Mouse (Mus musculus) right cerebral cortex, adult 2 months (tissue): ENCODE measurements around the gene Ltbp3.
A peak's percentile ranks its signal among the peaks of the same experiment; 100 is the strongest.

Source experiments
- DNase-seq, 2 experiments: peaks; one replicate each; pipeline ENCODE4 v3.0.0; 2021 to 2022; ENCODE audit warnings: low spot score in 2 of 2

The Ltbp3 gene

DNA sequence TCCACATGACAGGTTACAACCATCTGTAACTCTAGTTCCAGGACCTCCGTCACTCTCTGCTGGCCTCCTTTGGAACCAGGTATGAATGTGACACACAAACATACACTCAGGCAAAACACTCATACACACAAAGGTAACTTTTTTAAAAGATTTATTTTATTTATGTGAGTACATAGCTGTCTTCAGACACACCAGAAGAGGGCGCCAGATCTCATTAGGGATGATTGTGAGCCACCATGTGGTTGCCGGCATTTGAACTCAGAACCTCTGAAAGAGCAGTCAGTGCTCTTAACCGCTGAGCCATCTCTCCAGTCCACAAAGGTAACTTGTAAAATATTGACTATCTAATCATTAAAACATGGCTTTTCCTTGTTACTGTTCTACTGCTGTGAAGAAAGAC lies 50.6 kb downstream of the Ltbp3 start:
- DNase-seq = no peak

DNA sequence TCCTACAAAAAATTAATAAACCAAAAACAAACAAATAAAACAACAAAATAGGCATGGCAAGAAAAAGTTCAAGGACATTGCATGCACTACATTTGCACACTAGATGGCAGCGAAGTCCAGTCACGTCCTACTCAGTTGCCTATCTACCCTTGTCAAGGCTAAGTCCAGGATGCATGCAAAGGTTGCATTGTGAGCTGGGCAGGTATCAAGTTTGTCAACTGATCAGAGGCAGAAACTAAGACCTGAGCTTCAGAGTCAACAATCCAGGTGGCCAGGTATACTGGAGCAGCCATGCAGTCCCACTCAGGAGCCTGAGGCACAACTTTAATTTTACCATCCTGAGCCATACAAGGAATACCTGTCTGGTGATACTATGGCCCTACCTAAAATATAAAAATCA lies 52.4 kb downstream of the Ltbp3 start:
- DNase-seq = peak; percentile 65 to 72

GRCm38 (mm10) chr19:5793917-5794770 lies 53.4 kb downstream of the Ltbp3 start:
- DNase-seq = peak; percentile 66 to 73

DNA sequence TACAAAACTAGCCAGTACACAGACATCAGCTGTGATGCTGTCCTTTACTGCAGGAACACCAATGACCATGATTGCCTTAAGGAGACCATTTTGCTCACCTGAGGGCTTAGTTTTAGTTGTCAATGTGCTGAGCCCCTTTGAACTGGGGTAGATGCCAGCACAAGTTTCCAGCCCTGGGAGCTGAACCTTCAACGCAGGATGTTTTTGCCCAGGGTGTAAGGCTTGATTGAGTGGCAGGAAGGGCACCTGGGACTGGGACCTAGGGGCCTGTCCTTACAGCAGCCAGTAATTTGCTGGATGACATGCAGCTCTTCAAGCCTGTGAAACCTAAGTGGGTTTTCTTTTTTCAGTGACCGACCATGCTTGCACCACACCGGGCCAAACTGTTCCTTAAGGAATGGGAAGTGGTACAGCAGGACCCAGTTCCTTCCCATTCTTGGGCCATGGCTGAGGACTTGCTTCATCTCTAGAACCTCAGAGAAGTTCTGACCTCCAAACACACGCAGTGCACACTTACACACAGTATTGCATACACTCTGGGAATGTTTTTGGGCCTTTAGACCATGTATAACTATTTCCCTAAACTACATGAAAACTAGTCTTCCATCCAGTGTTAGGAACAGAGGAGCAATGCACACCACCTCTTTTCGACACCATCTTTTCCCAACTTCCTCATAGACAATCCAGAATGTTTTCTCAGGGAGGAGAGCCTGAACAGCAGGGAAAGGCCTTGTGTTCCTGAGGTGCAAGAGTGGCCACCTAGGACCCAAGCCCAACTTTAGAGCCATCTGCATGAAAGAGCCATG lies 54.3 kb downstream of the Ltbp3 start:
- peak in 1 of 2 experiments; percentile 42 for DNase-seq

- no peak for DNase-seq
Measured at GRCm38 (mm10) chr19:5795668-5796572, 55.2 kb downstream of the Ltbp3 start.

DNA sequence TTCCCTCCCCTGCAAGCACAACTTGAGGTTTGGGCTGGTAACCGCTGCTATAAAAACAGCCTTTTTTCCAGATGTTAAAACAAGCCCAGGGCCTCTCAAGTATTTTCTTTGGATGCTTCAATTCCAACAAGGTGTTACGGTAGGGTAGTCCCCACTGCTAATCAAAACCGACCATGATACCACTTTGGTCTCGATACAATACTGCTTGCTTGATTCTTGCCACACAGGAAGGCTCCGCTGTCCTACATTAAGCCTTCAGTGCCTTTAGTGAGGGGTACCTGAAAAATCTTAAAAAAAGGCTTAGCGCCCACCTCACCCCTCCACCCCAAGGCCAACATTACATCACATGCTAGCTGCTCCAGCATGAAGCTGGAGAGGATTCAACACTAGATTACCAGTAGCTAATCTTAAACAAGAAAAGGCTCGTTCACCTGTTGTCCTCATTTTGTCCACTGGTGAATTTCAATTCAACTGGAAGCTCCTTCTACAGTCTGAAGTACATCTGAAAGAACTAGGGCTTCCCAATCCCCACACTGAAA lies 55.9 kb downstream of the Ltbp3 start:
- no peak for DNase-seq

GRCm38 (mm10) chr19:5797381-5798111 lies 56.8 kb downstream of the Ltbp3 start:
- no peak for DNase-seq

DNA sequence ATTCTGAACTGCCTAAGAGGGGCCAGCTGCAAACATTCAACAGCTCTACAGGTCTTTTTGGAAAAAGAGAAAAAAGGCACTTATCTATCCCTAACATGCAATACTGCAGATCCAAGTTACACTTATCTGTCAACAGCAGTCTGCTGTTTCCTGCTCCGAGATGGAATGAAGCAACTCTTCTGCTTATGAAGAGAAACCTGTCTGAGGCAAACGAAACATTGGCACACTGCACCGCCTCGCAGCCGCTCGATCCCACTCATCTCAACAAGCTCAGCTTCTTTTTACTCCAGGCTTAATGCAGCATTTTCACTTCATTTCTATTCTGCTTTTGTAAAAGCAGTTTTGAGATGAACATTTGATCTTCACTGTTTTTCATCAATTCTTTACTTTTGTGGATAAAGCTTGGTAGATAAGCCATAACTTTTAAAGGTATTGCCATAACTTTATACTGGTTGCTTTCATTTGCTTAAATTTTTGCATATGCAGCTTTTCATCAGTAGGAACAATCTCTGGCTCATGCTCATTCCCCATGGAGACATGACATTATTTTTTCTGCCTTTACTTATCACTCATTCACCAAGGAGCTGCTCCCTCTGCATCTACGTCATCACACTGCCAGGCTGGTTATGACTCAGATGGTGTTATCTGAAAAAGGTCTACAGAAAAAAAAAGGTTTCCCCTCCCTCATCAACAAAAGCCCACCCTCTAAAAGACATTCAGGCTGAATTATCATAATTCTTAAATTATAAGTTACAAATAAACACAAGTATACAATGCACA lies 58.2 kb downstream of the Ltbp3 start:
- DNase-seq = no peak

- no peak for DNase-seq
Measured at GRCm38 (mm10) chr19:5799566-5800349, 59.1 kb downstream of the Ltbp3 start.

DNA sequence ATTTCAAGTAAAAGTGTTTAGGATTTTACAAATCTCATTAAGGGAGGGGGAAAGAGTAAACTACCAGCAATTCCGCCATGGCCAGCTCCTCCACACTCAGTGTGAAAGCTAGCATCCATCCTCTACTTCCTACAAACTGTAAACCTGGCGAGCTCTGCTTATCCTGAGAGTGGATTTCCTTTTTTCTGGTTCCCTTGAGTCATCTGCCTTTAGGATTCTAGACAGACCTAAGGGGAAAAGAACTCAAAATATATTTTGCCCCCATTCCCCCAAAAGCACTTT lies 59.6 kb downstream of the Ltbp3 start:
- DNase-seq = no peak

DNA sequence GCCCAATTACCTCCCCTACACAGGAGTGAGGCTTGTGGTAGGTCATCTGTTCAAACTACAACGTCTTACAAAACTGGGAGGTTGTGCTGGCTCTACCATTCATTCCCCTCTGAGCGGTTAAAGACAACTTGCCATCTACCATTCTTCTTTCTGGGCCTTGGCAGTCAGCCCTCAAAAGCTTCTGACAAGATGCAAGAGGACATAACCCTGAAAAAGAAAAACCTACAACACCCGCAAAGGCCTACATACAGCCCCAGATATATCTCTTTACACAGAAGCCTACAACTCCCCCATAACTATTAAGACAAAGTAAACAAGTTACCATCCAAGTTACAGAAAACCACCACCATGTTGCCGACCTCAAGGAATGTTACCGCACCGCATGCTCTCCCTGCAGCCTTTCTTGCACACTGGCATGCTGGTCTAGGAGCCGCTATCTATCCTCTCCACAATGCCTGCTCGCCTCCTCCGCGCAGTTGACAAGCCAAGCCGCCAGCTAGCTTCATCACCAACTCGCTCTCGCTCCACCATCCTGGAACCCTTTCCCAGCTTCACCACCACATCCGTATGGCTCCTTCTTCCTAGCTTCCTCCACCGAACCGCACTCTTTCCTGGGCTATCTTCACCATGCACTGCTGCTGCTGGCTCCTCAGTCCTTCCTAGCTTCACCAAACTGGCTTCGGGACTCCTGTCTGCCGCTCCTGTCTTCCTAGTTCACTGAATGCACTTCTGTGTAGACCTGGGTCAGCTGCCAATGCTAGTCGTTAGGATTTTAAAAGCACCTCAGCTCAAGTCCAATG lies 60.1 kb downstream of the Ltbp3 start:
- no peak for DNase-seq

DNA sequence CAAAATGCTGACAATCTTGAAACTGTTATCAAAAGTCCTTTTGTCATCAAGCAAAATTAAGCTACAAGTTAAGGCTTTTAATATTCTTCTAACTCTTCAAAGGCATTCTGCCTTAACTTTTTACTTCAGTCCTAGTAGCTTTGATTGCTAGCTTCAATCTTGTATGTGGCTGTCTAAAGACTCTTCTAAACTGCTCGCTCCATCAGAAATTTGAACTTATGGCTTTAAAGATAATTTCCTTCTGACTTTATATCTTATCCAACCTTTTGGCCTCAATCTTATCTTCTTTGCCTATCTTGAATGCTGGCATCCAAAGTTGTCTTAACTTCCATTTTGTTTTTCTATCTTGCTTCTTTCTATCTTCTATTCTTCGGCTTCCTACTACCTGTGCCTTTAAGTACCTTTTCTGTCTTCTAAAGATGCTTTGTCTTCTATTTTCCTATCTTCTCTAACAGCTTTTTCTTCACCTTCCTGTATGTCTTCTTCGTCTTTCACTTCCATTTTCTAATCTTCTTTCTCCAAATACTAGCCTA lies 60.8 kb downstream of the Ltbp3 start:
- DNase-seq = no peak

GRCm38 (mm10) chr19:5802011-5802786 lies 61.5 kb downstream of the Ltbp3 start:
- DNase-seq = peak; percentile 98

DNA sequence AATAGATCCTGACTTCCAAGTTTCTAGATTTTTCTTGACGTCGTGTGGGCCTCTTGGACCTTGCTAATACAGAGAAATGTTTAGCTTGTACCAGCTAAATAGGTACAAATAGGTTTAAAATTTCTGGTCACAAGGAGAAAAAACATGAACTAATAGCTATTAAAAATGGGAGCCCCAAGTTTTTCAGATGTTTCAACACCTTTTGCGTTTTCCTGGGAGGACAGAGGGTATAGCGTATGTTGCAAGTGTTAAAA lies 62.0 kb downstream of the Ltbp3 start:
- no peak for DNase-seq

DNA sequence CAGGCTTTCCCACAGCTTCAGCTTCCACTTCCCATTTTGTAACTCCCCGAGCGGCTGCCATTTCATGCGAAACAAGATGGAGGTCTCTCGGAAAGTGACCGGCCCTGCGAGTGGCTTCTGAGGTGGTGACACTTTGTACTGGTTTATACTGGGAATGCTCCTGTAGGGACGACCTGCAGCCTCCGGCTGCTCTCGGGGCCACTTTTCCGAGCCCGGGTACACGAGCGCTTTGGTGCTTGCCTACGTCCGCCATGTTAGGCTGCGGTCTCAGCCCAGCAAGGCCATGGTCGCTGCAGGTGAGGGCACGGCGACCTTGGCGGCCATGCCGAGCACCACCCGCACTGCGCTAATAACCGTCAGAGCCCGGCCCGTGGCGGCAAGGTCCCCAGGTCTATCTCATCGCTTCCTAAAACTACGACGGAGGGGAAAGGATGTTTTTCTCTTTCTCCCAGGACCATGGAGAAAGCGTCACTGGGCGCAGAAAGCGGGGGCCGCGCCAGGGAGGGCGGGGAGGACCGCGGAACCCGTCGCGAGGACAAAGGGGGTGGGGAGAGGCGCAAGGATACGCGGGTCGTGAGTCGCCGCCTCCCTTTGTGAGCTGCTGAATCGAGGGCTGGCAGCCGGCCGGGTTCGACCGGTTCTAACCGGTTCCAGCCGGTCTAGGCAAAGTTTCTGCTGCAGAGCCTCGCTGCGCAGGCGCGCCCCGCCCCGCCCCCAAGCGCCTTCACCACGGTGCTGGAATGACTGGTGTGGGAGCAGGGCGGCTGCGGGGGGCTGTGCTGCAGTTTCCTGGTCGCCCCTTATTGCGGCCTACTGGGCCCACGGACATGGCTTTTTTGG lies 62.6 kb downstream of the Ltbp3 start:
- DNase-seq = peak; percentile 99

DNA sequence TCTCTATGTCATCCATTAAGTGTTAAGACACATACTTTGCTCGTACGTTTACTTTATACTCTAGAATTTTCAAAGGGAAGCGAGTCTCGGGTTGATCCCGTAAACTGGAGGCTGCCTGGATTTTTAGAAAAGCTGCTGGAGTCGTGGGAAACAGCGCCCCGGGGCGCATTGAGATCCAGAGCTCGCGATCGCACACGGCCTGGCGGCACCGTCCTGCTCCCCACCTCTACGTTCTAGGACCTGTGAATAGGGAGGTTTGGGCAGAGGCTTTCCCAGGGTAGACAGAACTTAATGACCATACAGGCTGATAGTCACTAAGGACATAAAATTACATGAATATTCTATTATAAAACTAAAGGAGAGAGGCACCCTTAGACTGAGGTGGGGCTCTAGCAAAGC lies 63.2 kb downstream of the Ltbp3 start:
- no peak for DNase-seq

DNA sequence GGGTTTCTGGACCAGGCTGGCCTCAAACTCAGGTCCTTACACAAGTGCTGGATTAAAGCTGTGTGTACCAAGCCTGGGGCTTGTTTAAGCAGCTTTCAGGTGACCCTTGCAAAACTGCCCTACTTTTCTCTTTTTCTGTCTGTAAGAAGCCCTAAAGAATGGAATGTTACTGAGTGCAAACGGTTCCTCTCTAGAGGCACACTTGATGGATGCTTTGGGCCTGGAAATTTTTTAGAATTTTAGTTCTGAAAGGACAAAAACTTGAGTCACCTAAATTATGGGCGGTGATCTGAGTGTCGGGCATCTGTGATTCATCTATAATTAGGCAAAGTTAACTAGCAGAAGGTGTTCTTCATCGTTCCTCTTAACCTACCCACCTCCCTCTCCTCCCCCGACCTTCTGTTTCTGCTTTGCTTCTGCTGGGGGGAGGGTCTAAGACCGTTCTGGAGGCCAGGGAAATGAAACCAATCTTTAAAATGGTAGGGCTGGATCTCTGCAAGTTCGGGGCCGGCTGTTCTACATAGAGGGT lies 63.7 kb downstream of the Ltbp3 start:
- peak; percentile 63 to 73 for DNase-seq
